Mouse (Mus musculus) limb, embryonic 13.5 days (tissue): Measurements from ENCODE around the gene Gna11. TPM values are rescaled to one million over a fixed set of nuclear protein-coding genes. Genes with fewer than 3 reads are reported as not detected.
A peak's percentile ranks its signal among the peaks of the same experiment; 100 is the strongest.

Experiments
- ATAC-seq: fragments of 200-750 bp; cut with Nextera tagmentation; 2 replicates; pipeline ENCODE4 v1.8.0; 2017; ENCODE audit warnings: low read depth, moderate number of reproducible peaks, moderate TSS enrichment; ENCODE audit not compliant: low FRiP score
- H3K27ac ChIP-seq: fragments of 300-500 bp; sonication (generic); 2 replicates; pipeline ENCODE4 v1.5.1; 2015; ENCODE audit warnings: inconsistent platforms, mild to moderate bottlenecking, moderate library complexity
- H3K27me3 ChIP-seq: fragments of 300-500 bp; sonication (generic); 2 replicates; pipeline ENCODE4 v1.6.1; 2015; ENCODE audit warnings: mild to moderate bottlenecking, inconsistent platforms
- H3K36me3 ChIP-seq: fragments of 300-500 bp; sonication (generic); 2 replicates; pipeline ENCODE4 v1.6.1; 2015; ENCODE audit warnings: inconsistent platforms, mild to moderate bottlenecking, moderate library complexity
- H3K4me1 ChIP-seq: fragments of 300-500 bp; sonication (generic); 2 replicates; pipeline ENCODE4 v1.6.1; 2015; ENCODE audit warnings: inconsistent platforms
- H3K4me2 ChIP-seq: fragments of 300-500 bp; sonication (generic); replicated peaks from 2 replicates; pipeline ENCODE4 v1.6.1; 2015; ENCODE audit warnings: inconsistent platforms, mild to moderate bottlenecking, moderate library complexity
- H3K4me3 ChIP-seq: fragments of 300-500 bp; sonication (generic); 2 replicates; pipeline ENCODE4 v1.5.1; 2015; ENCODE audit warnings: moderate library complexity, mild to moderate bottlenecking, inconsistent platforms
- H3K9ac ChIP-seq: fragments of 300-500 bp; sonication (generic); 2 replicates; pipeline ENCODE4 v1.6.1; 2015; ENCODE audit warnings: mild to moderate bottlenecking, inconsistent platforms
- H3K9me3 ChIP-seq: fragments of 300-500 bp; sonication (generic); 2 replicates; pipeline ENCODE4 v1.6.1; 2016; ENCODE audit warnings: inconsistent platforms
- WGBS: fragments of 180-500 bp; shearing (Covaris S2); methylation state at CpG from one replicate; pipeline ENCODE4 v1.1.7; 2015; 5-methylcytosine and 5-hydroxymethylcytosine counted together
- polyA plus RNA-seq: library from polyadenylated mRNA; unstranded; fragments of >200 nt; fragmentation: Nextera tagmentation; extraction: Ambion mirVana; gene quantifications from 2 replicates; pipeline ENCODE4 v1.2.1, GENCODE M21; 2015

Gene Gna11
- polyA plus RNA-seq, 1 experiment from 2014 or later = 89.9 TPM

DNA sequence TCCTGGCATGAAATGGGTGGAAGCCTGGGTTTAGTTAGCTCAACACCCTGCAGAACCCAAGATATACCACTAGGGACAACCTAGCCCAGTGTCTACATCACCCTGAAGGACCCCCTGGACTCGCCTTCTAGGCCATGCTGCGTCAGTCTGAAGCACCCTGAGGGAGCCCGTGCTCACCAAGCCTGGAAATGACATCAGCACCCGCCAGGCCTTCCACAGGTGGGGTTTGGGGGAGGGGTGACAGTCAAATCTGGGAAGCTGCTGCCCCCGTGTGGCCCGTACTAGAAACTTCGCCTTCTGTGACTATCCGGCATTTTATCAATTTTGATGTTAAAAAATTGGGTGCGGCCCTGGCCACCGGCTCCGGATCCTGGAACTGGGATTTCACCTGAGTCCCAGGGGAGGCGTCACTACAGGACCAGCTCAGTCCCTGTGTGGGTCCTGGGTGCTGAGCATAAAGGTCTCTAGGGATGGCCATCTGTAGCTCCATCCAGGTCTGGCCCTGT, 6.7 kb upstream of the Gna11 start:
- Histone ChIP-seq H3K4me1 (peaks cover 11% of the 10 kb centered on the region), H3K4me3 (no peak overlapping the region), H3K9me3 (no peaks in the 10 kb centered on the region), H3K27ac (peak overlapping the region; percentile 72), H3K9ac (peak overlapping the region; percentile 25; the same call in 1 of the 2 replicates), H3K27me3 (no peaks in the 10 kb centered on the region), H3K36me3 (no peaks in the 10 kb centered on the region), H3K4me2 (peak overlapping the region; percentile 23; the same call in 1 of the 2 replicates)
- 5% methylated on average over 12 of the region's 12 CpGs for WGBS
- ATAC-seq = peak; percentile 84

GRCm38 (mm10) chr10:81550257-81550656, 5.3 kb upstream of the Gna11 start:
- 11% methylated on average over 7 of the region's 7 CpGs for WGBS
- H3K27ac ChIP-seq = no peak overlapping the region
- no peak overlapping the region for H3K4me3 ChIP-seq
- peaks cover 15% of the 10 kb centered on the region for H3K4me1 ChIP-seq
- no peak for ATAC-seq
- no peaks in the 10 kb centered on the region for H3K27me3 ChIP-seq
- H3K4me2 ChIP-seq = no peak overlapping the region
- H3K9ac ChIP-seq = no peak overlapping the region
- no peaks in the 10 kb centered on the region for H3K36me3 ChIP-seq
- no peaks in the 10 kb centered on the region for H3K9me3 ChIP-seq

- H3K4me3 ChIP-seq = no peak overlapping the region
- no peak overlapping the region for H3K9ac ChIP-seq
- WGBS = 66% methylated on average over 5 of the region's 5 CpGs
- no peaks in the 10 kb centered on the region for H3K9me3 ChIP-seq
- no peak overlapping the region for H3K27ac ChIP-seq
- peaks cover 18% of the 10 kb centered on the region for H3K4me1 ChIP-seq
- ATAC-seq = no peak
- no peak overlapping the region for H3K4me2 ChIP-seq
- H3K27me3 ChIP-seq = no peaks in the 10 kb centered on the region
- H3K36me3 ChIP-seq = no peaks in the 10 kb centered on the region
Observed at GRCm38 (mm10) chr10:81548944-81549343, 4.0 kb upstream of the Gna11 start.

GRCm38 (mm10) chr10:81546788-81547571, 2.0 kb upstream of the Gna11 start:
- no peak overlapping the region for H3K27ac ChIP-seq
- H3K4me3 ChIP-seq = no peak overlapping the region
- H3K27me3 ChIP-seq = no peaks in the 10 kb centered on the region
- ATAC-seq = no peak
- 90% methylated on average over 13 of the region's 13 CpGs for whole genome bisulfite sequencing
- no peak overlapping the region for H3K4me2 ChIP-seq
- H3K9ac ChIP-seq = no peak overlapping the region
- H3K36me3 ChIP-seq = peaks cover 4% of the 10 kb centered on the region; the same call in 1 of the 2 replicates
- H3K4me1 ChIP-seq = peaks cover 37% of the 10 kb centered on the region
- H3K9me3 ChIP-seq = no peaks in the 10 kb centered on the region

- H3K4me1 ChIP-seq = peaks cover 36% of the 10 kb centered on the region
- 81% methylated on average over 5 of the region's 5 CpGs for WGBS
- H3K9me3 ChIP-seq = no peaks in the 10 kb centered on the region
- H3K27ac ChIP-seq = no peak overlapping the region
- H3K4me2 ChIP-seq = no peak overlapping the region
- no peaks in the 10 kb centered on the region for H3K27me3 ChIP-seq
- H3K9ac ChIP-seq = peak overlapping the region; percentile 48; the same call in 1 of the 2 replicates
- H3K36me3 ChIP-seq = peaks cover 4% of the 10 kb centered on the region; the same call in 1 of the 2 replicates
- H3K4me3 ChIP-seq = no peak overlapping the region
- no peak for ATAC-seq
Observed at GRCm38 (mm10) chr10:81546332-81546731, 1.3 kb upstream of the Gna11 start.

DNA sequence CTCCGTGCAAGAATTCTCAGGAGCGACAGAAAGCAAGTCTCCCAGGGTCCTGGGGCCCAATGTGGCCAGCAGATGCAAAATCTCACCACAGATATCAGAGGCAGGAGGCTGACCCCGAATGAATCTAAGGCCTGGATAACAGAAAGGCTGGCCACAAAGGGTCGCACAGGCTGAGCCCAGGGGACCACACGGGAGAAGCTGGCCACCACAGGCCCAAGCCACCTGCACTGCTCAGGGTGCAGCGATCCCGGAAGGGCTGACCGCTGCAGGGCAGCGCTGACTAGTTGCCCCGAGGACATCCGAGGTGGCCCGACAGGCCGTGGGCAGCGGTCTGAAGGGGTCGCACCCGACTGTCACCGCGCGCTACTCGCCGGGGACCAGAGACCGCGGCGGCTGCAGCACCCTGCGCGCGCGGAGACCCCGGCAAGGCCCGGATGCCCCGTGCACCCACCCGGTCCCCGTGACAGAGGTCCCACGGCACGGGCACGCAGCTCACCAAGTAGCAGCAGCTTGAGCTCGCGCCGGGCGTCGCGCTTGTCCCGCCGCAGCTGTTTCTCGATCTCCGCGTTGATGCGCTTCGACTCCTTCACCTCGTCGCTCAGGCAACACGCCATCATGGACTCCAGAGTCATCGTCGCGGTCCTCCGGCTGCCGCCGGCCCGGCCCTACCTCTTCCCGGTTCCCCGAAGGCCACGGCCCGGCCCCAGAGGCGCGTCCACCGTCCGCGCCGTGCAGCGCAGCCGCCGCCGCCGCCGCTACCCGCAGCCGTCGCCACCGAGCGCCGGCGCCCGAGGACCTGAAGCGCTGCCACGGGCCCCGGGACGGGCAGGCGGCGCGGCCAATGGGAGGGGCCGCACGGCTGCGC, 462 bp downstream of the Gna11 start:
- peak; percentile 24; the same call in 1 of the 2 replicates for ATAC-seq
- no peaks in the 10 kb centered on the region for H3K9me3 ChIP-seq
- peak overlapping the region; percentile 67; the same call in 1 of the 2 replicates for H3K27ac ChIP-seq

DNA sequence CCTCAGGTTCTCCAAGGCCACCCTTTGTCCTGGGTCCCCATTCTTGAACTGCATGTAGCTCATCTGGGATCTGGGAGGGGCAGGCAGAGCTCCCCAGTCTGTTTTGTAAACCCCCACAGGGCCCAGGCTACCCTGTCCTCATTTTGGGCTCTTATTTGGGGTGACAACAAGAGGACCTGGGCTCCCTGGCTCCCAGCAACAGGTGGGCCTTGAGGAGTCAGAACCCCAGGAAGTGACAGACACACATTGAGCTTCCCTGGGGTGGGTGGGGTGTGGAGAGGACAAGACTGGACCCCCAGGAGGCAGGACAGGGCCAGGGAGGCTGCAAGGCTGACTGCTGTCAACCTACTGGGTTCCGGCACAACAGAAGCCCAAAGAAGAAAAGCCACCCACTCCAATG, 1.4 kb downstream of the Gna11 start:
- Histone ChIP-seq H3K27ac (no peak overlapping the region), H3K4me1 (peaks cover 33% of the 10 kb centered on the region), H3K9ac (peak overlapping the region; percentile 98), H3K4me2 (peak overlapping the region; percentile 98), H3K27me3 (no peaks in the 10 kb centered on the region), H3K36me3 (peaks cover 25% of the 10 kb centered on the region), H3K9me3 (no peaks in the 10 kb centered on the region), H3K4me3 (peak overlapping the region; percentile 99)
- ATAC-seq = no peak
- 78% methylated on average over 1 of the region's 1 CpGs for WGBS

More for the DNA sequence above, 462 bp downstream of the Gna11 start:
- peak overlapping the region; percentile 98 for H3K4me2 ChIP-seq
- H3K9ac ChIP-seq = peak overlapping the region; percentile 98
- H3K4me3 ChIP-seq = peak overlapping the region; percentile 99
- peaks cover 16% of the 10 kb centered on the region for H3K36me3 ChIP-seq
- no peaks in the 10 kb centered on the region for H3K27me3 ChIP-seq
- under 1% methylated on average over 81 of the region's 93 CpGs for WGBS
- H3K4me1 ChIP-seq = peaks cover 33% of the 10 kb centered on the region

DNA sequence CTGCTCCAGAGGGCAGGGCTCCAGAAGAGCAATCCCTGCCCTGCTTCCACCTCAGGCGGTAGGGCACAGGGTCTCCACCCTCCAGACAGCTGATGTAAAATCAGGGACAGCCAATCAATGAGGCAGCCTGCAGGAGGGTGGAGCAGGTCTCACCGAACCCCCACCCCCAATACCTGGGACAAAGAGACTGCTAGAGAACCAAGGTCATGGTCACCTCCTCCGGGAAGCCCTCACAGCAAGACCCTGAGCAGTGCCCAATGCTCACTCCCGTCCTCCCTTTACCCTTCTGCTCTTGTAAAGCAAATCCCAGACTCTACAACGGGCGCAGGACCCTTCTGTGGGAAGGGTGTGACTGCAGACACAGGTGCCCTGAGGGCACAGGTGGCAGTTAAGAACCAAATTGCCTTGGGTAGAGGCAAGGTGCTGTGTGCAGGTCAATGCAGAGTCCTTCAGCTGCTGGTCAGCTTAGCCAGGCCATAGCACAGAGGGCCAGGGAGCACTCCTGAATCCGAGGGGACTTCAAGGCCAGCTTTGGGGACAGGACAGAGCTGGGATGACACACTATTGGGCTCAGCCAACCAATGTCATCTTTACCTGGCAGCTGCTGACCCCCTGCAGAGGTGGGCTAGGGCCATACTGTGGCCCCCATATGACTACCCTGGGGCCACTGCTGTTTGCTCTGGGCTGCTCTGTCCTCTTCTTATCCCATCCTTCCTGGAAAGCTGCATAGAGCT, 2.1 kb downstream of the Gna11 start:
- Histone ChIP-seq H3K9ac (peak overlapping the region; percentile 98), H3K36me3 (peaks cover 30% of the 10 kb centered on the region), H3K4me3 (peak overlapping the region; percentile 99), H3K4me2 (peak overlapping the region; percentile 98), H3K27me3 (no peaks in the 10 kb centered on the region), H3K4me1 (peaks cover 33% of the 10 kb centered on the region), H3K9me3 (no peaks in the 10 kb centered on the region), H3K27ac (no peak overlapping the region)
- 73% methylated on average over 7 of the region's 7 CpGs for WGBS
- no peak for ATAC-seq

DNA sequence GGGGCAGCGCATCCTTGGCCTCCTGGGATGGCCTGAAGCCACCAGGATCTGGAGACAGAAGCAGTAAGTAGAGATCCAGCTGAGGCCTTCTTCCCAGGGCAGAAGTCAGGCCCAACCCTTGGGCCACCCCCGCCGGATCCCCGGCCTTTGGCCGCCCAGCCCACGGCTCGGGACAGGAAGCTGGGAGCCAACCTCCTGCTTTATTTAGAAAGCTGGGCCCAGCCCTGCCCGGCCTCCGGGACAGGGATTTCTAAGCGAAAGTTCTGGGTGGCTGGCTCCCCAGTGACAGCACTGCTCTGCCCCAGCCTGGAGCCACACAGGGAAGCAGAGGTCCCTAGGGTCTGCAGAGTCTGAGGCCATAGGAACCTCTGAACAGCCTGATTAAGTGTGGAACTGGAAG, 3.2 kb downstream of the Gna11 start:
- Histone ChIP-seq H3K4me3 (peak overlapping the region; percentile 99; the same call in 1 of the 2 replicates), H3K9ac (peak overlapping the region; percentile 98), H3K4me2 (0 out of 2 replicates have a peak overlapping the region, but pooled peaks have one; percentile 7), H3K4me1 (peaks cover 33% of the 10 kb centered on the region), H3K36me3 (peaks cover 40% of the 10 kb centered on the region), H3K9me3 (no peaks in the 10 kb centered on the region), H3K27ac (no peak overlapping the region; the same call in 1 of the 2 replicates), H3K27me3 (no peaks in the 10 kb centered on the region)
- no peak for ATAC-seq
- WGBS = 89% methylated on average over 10 of the region's 10 CpGs

- no peaks in the 10 kb centered on the region for H3K9me3 ChIP-seq
- ATAC-seq = no peak
- peak overlapping the region; percentile 98; the same call in 1 of the 2 replicates for H3K9ac ChIP-seq
- H3K4me3 ChIP-seq = no peak overlapping the region; the same call in 1 of the 2 replicates
- WGBS = 89% methylated on average over 5 of the region's 5 CpGs
- no peak overlapping the region for H3K4me2 ChIP-seq
- peaks cover 33% of the 10 kb centered on the region for H3K4me1 ChIP-seq
- H3K27ac ChIP-seq = no peak overlapping the region
- no peaks in the 10 kb centered on the region for H3K27me3 ChIP-seq
- H3K36me3 ChIP-seq = peaks cover 42% of the 10 kb centered on the region
Observed at GRCm38 (mm10) chr10:81541363-81541762, 3.6 kb downstream of the Gna11 start.

- H3K9me3 ChIP-seq = no peaks in the 10 kb centered on the region
- H3K27ac ChIP-seq = no peak overlapping the region
- no peak overlapping the region for H3K9ac ChIP-seq
- peaks cover 50% of the 10 kb centered on the region for H3K36me3 ChIP-seq
- H3K4me2 ChIP-seq = no peak overlapping the region
- peaks cover 26% of the 10 kb centered on the region for H3K4me1 ChIP-seq
- WGBS = 76% methylated on average over 3 of the region's 3 CpGs
- no peak for ATAC-seq
- H3K4me3 ChIP-seq = no peak overlapping the region
- no peaks in the 10 kb centered on the region for H3K27me3 ChIP-seq
Observed at GRCm38 (mm10) chr10:81538321-81539048, 6.5 kb downstream of the Gna11 start.
